Comparison of ENCODE assay signal across 15 mouse cellular contexts in genomic region chr9:22001633-22002032, GRCm38 (mm10). TPM values are rescaled to one million over a fixed set of nuclear protein-coding genes. Genes with fewer than 3 reads are reported as not detected.
A peak's percentile ranks its signal among the peaks of the same experiment; 100 is the strongest.
DNase-seq lines count a peak whose midpoint lies in the region.
"Had no signal": no experiment of that assay in that cellular context is flagged by ENCODE, and none has a peak within 500 bp of the region (broad histone marks: within the 10 kb centered on the region; RNA-seq: fewer than 3 reads in every experiment).

No protein-coding gene starts in this region.

- H3K4me3 ChIP-seq in midbrain, embryonic 10.5 days, result peak overlapping the region; percentile 71

- H3K27me3 ChIP-seq in midbrain, embryonic 10.5 days (ENCODE audit: low read depth, poor library complexity, severe bottlenecking), result no peaks in the 10 kb centered on the region

- DNase-seq in cerebellum, adult 9-11 months, result peak; percentile 62
- DNase-seq in cerebellum, adult 18-20 months, result no peak
- DNase-seq in retina, postnatal 1 day, result peak; percentile 21
- no peak for DNase-seq in retina, embryonic 14.5 days (ENCODE audit: low spot score)
- no peak for DNase-seq in midbrain, embryonic 10.5 days (ENCODE audit: low spot score)
- DNase-seq in right cerebral cortex, adult 2 months (ENCODE audit: low spot score in 2 of 2), result no peak
- DNase-seq in adrenal gland, adult (ENCODE audit: inconsistent age in 2 of 2, low spot score in 1 of 2), result no peak
- DNase-seq in gastrocnemius, adult 8-10 months (ENCODE audit: low spot score in 2 of 2), result no peak
- DNase-seq: cerebellum, postnatal 36 days; kidney, postnatal 25 days; right cerebral cortex, postnatal 25 days; thymus, postnatal 4 days had no signal

- H3K27ac ChIP-seq in midbrain, embryonic 10.5 days (replicated peaks), result peak overlapping the region; percentile 83
- H3K27ac ChIP-seq: macrophage had no signal

- peaks cover 31% of the 10 kb centered on the region for H3K4me1 ChIP-seq in midbrain, embryonic 10.5 days

- H3K9me3 ChIP-seq in midbrain, embryonic 10.5 days (replicated peaks), result no peaks in the 10 kb centered on the region

- WGBS in midbrain, embryonic 10.5 days, result 84% methylated on average over 4 of the region's 4 CpGs

- H3K36me3 ChIP-seq in midbrain, embryonic 10.5 days, result peaks cover 30% of the 10 kb centered on the region

RNA-seq across cellular contexts. Expression of gene Ccdc151, which starts 0.8 kb away (rescaled TPM):
- 5.7 and 6.3 TPM in 2 replicates for polyA plus RNA-seq in midbrain, embryonic 10.5 days (2016; fragmentation: Nextera tagmentation; extraction: Ambion mirVana)
- total RNA-seq in gastrocnemius, adult 8-10 months (2022), result not detected
- total RNA-seq: hematopoietic stem cell, adult 5-6 weeks had no signal
- polyA plus RNA-seq: heart, embryonic 11.5 days had no signal

RNA-seq across cellular contexts. Expression of gene Prkcsh, which starts 1.0 kb away (rescaled TPM):
- 108 and 112 TPM in 2 replicates for polyA plus RNA-seq in midbrain, embryonic 10.5 days (2016; fragmentation: Nextera tagmentation; extraction: Ambion mirVana)
- total RNA-seq in gastrocnemius, adult 8-10 months (2022), result 10 to 100 TPM; 25.3 to 27.8 (median 26.4) TPM

RNA-seq across cellular contexts. Expression of gene Rgl3, which starts 12.4 kb away (rescaled TPM):
- 3.0 and 3.7 TPM in 2 replicates for polyA plus RNA-seq in midbrain, embryonic 10.5 days (2016; fragmentation: Nextera tagmentation; extraction: Ambion mirVana)
- total RNA-seq in gastrocnemius, adult 8-10 months (2022), result under 1 TPM; 0.27 to 0.88 (median 0.63) TPM
- total RNA-seq: hematopoietic stem cell, adult 5-6 weeks had no signal

RNA-seq across cellular contexts. Expression of gene Epor, which starts 38.3 kb away (rescaled TPM):
- 8.9 and 10.2 TPM in 2 replicates for polyA plus RNA-seq in midbrain, embryonic 10.5 days (2016; fragmentation: Nextera tagmentation; extraction: Ambion mirVana)
- total RNA-seq in gastrocnemius, adult 8-10 months (2022), result under 1 TPM in 2 of 4 experiments, not detected in 2; 0.17 to 0.31 TPM

RNA-seq across cellular contexts. Expression of gene Swsap1, which starts 46.1 kb away (rescaled TPM):
- 8.1 and 8.6 TPM in 2 replicates for polyA plus RNA-seq in midbrain, embryonic 10.5 days (2016; fragmentation: Nextera tagmentation; extraction: Ambion mirVana)
- 1 to 10 TPM; 2.4 to 3.0 (median 2.7) TPM for total RNA-seq in gastrocnemius, adult 8-10 months (2022)

Comparison
In these comparisons a context has a peak if more than half of its experiments do, and no peak if none do; other contexts are left out.
1. DNase-seq: peak in cerebellum, adult 9-11 months (single experiment) and retina, postnatal 1 day (single experiment); none in cerebellum, adult 18-20 months (0 of 2), retina, embryonic 14.5 days (single experiment), midbrain, embryonic 10.5 days (single experiment), right cerebral cortex, adult 2 months (0 of 2), adrenal gland, adult (0 of 2) and gastrocnemius, adult 8-10 months (0 of 2).